Mouse (Mus musculus) brain, embryonic 14.5 days (tissue): Measurements from ENCODE around the gene Hes3. TPM values are rescaled to one million over a fixed set of nuclear protein-coding genes. Genes with fewer than 3 reads are reported as not detected.
A peak's percentile ranks its signal among the peaks of the same experiment; 100 is the strongest.

Experiments
- DNase-seq: peaks from one replicate; pipeline ENCODE4 v3.0.0-alpha.2; 2011; ENCODE audit warnings: low read depth
- CTCF ChIP-seq: fragments of 200-500 bp; IDR thresholded peaks from 2 replicates; pipeline ENCODE4 v1.5.1; 2012; ENCODE audit warnings: inconsistent platforms, mild to moderate bottlenecking, moderate library complexity, borderline replicate concordance; ENCODE audit not compliant: insufficient read depth, insufficient read length; ENCODE audit errors: extremely low read depth
- POLR2A ChIP-seq: fragments of 200-500 bp; IDR thresholded peaks from 2 replicates; pipeline ENCODE4 v1.6.1; 2012; ENCODE audit warnings: mild to moderate bottlenecking, inconsistent platforms, borderline replicate concordance; ENCODE audit not compliant: poor library complexity, insufficient read depth, insufficient read length, severe bottlenecking; ENCODE audit errors: extremely low read depth
- polyA plus RNA-seq: library from polyadenylated mRNA; depleted of rRNA; stranded (reverse); fragments of >200 nt; gene quantifications from 2 replicates; pipeline ENCODE4 v1.2.3, GENCODE M21; 2012

Hes3 gene
- polyA plus RNA-seq, 1 experiment, result 0.88 TPM

GRCm38 (mm10) chr4:152302012-152302411 is 10.6 kb upstream of the Hes3 start:
- TF ChIP-seq CTCF (no peak), POLR2A (no peak)
- DNase-seq, result no peak

GRCm38 (mm10) chr4:152300375-152300774 is 8.9 kb upstream of the Hes3 start:
- no peak for DNase-seq
- TF ChIP-seq CTCF (no peak), POLR2A (no peak)

DNA sequence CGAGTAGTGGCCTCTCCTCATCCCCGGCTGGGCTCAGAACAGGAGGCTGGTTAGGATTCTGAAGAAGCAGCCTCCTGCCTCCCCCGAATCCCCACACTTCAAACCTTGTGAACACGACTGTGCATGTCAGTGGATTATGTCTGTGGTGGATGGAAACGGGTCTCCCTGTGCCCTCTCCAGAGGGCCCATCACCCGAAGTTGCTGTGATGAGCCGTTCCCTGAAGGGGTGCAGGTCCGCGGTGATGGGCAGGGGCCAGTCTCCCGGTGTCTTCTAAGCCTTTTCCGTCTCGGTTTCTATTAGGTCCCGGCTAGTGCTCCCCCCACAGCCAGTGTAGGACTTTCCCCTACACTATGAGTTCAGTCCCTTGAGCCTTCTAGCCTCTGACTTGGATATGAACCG is 7.4 kb upstream of the Hes3 start:
- DNase-seq, result no peak
- TF ChIP-seq CTCF, result no peak
- no peak for TF ChIP-seq POLR2A

GRCm38 (mm10) chr4:152296874-152297861 is 5.7 kb upstream of the Hes3 start, which contains the start of gene Icmt:
Icmt (plus strand) TSS chr4:152297227.
- TF ChIP-seq POLR2A (peak; percentile 89), CTCF (no peak)
- DNase-seq, result peak; percentile 99

GRCm38 (mm10) chr4:152296371-152296770 is 4.9 kb upstream of the Hes3 start:
- TF ChIP-seq POLR2A (no peak), CTCF (no peak)
- no peak for DNase-seq

DNA sequence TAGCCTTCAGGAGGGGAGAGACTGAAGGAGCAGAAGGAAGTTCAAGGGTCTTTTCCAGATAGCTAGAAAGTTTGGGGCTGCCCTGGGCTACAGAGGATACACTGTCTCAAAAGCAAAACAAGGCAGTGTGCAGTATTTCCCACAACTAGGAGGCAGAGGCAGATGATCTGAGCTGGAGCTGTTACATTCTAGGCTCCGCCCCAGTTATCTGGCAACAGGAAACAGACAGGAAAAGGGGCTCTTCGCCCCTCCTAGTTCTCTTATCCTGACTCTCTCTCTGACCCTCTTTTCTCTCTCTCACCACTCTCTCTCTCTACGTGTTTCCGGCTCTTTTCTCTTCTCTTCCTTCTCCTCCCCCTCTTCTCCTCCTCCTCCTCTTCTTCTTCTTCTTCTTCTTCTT is 4.5 kb upstream of the Hes3 start:
- TF ChIP-seq POLR2A (no peak), CTCF (no peak)
- DNase-seq, result no peak

DNA sequence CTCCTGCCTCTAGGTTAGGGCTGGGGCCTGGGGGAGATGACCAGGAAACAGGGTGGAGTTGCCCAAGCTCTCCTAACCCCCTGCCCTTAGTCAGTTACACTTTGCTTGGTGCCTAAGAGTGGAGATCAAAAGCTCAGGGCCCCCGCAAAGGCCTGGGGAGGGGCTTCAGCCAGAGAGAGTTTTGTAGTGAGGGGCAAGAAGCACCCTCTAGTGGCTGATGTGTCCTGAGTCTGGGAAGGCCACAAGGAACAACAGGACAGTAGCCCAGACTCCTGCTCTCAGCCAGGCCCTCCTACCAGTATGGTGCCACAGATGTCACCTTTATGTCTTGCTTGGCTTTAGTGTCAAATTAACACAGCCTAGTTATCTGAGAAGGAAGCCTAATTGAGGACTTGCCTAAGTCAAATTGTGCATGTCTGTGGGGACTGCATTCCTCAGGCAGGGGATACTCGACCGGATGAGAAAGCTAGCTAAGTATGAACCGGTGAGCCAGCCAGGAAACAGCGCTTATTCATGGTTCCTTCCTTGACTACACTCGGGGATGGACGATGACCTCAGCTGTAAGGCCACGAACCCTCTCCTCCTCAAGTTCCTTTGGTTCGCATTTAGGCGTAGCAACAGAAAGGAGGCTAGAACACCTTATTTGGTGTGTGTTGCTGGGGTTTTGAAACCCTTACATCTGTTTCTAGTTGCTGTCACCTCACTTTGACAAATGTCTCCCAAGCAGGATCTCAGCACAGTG is 2.9 kb upstream of the Hes3 start:
- DNase-seq, result no peak
- TF ChIP-seq POLR2A, result no peak
- TF ChIP-seq CTCF, result peak; percentile 49; the same call in 1 of the 2 replicates

DNA sequence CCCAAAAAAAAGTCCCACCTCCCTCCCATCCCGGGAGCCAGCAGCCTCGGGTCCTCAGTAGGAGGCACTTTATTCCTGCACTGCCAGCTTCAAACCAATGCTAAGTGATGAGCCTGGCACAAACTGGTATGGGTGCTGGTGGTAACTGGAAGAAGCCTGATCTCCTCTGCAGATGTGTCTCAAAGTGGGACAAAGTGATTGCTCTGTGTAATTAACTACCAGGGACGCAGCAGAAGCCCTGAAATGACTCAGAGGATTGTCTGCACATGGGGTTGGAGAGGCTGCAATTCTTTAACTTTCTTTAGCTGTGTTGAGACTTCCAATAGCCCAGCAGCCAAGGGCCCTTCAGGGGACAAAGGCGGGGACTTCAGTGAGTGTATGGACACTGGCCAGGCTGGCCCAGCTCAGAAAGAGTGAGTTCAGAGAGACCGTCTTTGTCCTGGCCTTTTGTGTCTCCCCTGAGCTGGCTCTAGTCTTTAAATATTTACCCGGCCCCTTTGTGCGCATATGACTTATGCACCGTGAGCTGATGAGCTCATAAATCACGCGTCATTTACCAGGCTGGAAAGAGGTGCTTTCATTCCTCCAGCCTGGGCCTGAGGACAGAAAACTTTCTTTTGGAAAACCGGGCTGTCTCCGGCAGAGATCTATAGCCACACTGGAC is 772 bp upstream of the Hes3 start:
- TF ChIP-seq POLR2A, result no peak
- peak; percentile 67 for DNase-seq

- no peak for DNase-seq
- no peak for TF ChIP-seq POLR2A
- TF ChIP-seq CTCF, result no peak
These were observed 471 bp downstream of the Hes3 start for GRCm38 (mm10) chr4:152290991-152291390.

DNA sequence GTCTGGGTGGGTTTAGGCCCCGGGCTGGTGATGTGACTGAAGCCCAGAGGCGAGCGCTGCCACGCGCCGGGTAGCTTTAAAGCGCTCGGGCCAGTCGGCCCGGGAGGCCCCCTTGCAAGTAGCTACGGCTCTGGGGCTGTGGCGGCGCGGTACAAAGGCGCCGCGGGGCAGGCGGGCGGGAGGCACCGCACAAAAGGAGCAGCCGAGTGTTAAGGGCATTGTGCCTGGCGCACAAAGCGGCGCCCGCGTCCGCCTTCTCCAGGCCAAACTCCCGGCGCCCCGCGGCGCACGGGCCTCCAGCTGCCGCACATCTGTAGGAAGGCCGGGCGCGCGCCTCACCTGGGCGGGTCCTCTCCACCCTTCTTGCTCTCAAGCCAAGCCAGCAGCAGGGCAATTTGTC is 1.1 kb downstream of the Hes3 start:
- peak; percentile 78 for DNase-seq
- no peak for TF ChIP-seq POLR2A
- no peak for TF ChIP-seq CTCF

- DNase-seq, result peak; percentile 31
- TF ChIP-seq POLR2A (no peak), CTCF (no peak)
These were observed 3.0 kb downstream of the Hes3 start for GRCm38 (mm10) chr4:152288398-152288945.

- no peak for DNase-seq
These were observed 3.9 kb downstream of the Hes3 start for GRCm38 (mm10) chr4:152287317-152288120.

More at GRCm38 (mm10) chr4:152287317-152288120, 3.9 kb downstream of the Hes3 start:
- TF ChIP-seq POLR2A, result no peak
- TF ChIP-seq CTCF, result no peak
